In genomic region chr11:89058515-89059270, GRCm38 (mm10) we compare ENCODE assay signal across 8 mouse cellular contexts. TPM values are rescaled to one million over a fixed set of nuclear protein-coding genes. Genes with fewer than 3 reads are reported as not detected.
A peak's percentile ranks its signal among the peaks of the same experiment; 100 is the strongest.
DNase-seq lines count a peak whose midpoint lies in the region; ATAC-seq lines count a peak whose summit lies in the region.

No protein-coding gene starts in this region.

- peaks cover 14% of the 10 kb centered on the region for H3K36me3 ChIP-seq in heart, embryonic 14.5 days (ENCODE audit: control insufficient read depth, insufficient read depth, low read length)
- H3K36me3 ChIP-seq in limb, embryonic 15.5 days: peaks cover 7% of the 10 kb centered on the region; the same call in 1 of the 2 replicates
- H3K36me3 ChIP-seq in neural tube, embryonic 14.5 days (ENCODE audit: control insufficient read depth, insufficient read depth, low read length): no peaks in the 10 kb centered on the region; the same call in 1 of the 2 replicates

- no peak overlapping the region; a peak in 1 of 4 replicates for H3K27ac ChIP-seq in heart, embryonic 14.5 days (replicated peaks in 1 of 2; ENCODE audit: control insufficient read depth in 1 of 2, insufficient read depth in 1 of 2, low read depth in 2 of 2, low read length in 2 of 2)
- no peak overlapping the region for H3K27ac ChIP-seq in limb, embryonic 15.5 days
- no peak overlapping the region for H3K27ac ChIP-seq in neural tube, embryonic 14.5 days (ENCODE audit: low read depth, low read length)

- H3K4me3 ChIP-seq in heart, embryonic 14.5 days (ENCODE audit: control insufficient read depth in 1 of 2, insufficient read depth in 1 of 2, low read depth in 1 of 2, low read length in 2 of 2): peak overlapping the region; percentile 55 to 87
- peak overlapping the region; percentile 86 for H3K4me3 ChIP-seq in limb, embryonic 15.5 days
- H3K4me3 ChIP-seq in neural tube, embryonic 14.5 days (ENCODE audit: low read depth, low read length): peak overlapping the region; percentile 86

- no peaks in the 10 kb centered on the region for H3K9me3 ChIP-seq in heart, embryonic 14.5 days (ENCODE audit: control insufficient read depth, low read length)
- no peaks in the 10 kb centered on the region for H3K9me3 ChIP-seq in limb, embryonic 15.5 days
- no peaks in the 10 kb centered on the region for H3K9me3 ChIP-seq in neural tube, embryonic 14.5 days (ENCODE audit: control insufficient read depth, low read length)

- 66% methylated on average over 11 of the region's 11 CpGs for WGBS in heart, embryonic 14.5 days
- 73% methylated on average over 11 of the region's 11 CpGs for WGBS in limb, embryonic 15.5 days
- 66% methylated on average over 11 of the region's 11 CpGs for WGBS in neural tube, embryonic 14.5 days

- peak overlapping the region; percentile 88 for H3K4me2 ChIP-seq in heart, embryonic 14.5 days (ENCODE audit: low read length)
- peak overlapping the region; percentile 90 for H3K4me2 ChIP-seq in limb, embryonic 15.5 days
- H3K4me2 ChIP-seq in neural tube, embryonic 14.5 days (ENCODE audit: low read depth, low read length): peak overlapping the region; percentile 88

- H3K4me1 ChIP-seq in heart, embryonic 14.5 days (ENCODE audit: control insufficient read depth in 2 of 2, insufficient read depth in 2 of 2, low read length in 2 of 2): peaks cover 12 to 36% of the 10 kb centered on the region in 2 experiments
- H3K4me1 ChIP-seq in limb, embryonic 15.5 days: peaks cover 20% of the 10 kb centered on the region
- H3K4me1 ChIP-seq in neural tube, embryonic 14.5 days (ENCODE audit: control insufficient read depth, insufficient read depth, low read length): peaks cover 21% of the 10 kb centered on the region

- no peaks in the 10 kb centered on the region for H3K27me3 ChIP-seq in heart, embryonic 14.5 days (ENCODE audit: control insufficient read depth, insufficient read depth, low read length)
- no peaks in the 10 kb centered on the region for H3K27me3 ChIP-seq in limb, embryonic 15.5 days
- no peaks in the 10 kb centered on the region for H3K27me3 ChIP-seq in neural tube, embryonic 14.5 days (ENCODE audit: control insufficient read depth, insufficient read depth, low read length)

- no peak for ATAC-seq in heart, embryonic 14.5 days (ENCODE audit: insufficient number of reproducible peaks, insufficient read depth, low FRiP score, low read depth)
- ATAC-seq in limb, embryonic 15.5 days (ENCODE audit: insufficient number of reproducible peaks, low FRiP score, low TSS enrichment, low read depth): no peak
- no peak for ATAC-seq in neural tube, embryonic 14.5 days (ENCODE audit: low read depth)
- no peak for ATAC-seq in inflammation-experienced regulatory T-cells, adult 6 months

- H3K9ac ChIP-seq in heart, embryonic 14.5 days (ENCODE audit: low read length): peak overlapping the region; percentile 93
- no peak overlapping the region for H3K9ac ChIP-seq in limb, embryonic 15.5 days
- H3K9ac ChIP-seq in neural tube, embryonic 14.5 days (replicated peaks; ENCODE audit: low read depth, low read length): no peak overlapping the region; the same call in 1 of the 2 replicates

- peak; percentile 20 for DNase-seq in embryo, embryonic 10 days (ENCODE audit: low spot score)
- DNase-seq in embryo, embryonic 10.5 days (ENCODE audit: low spot score): no peak
- peak; percentile 3 for DNase-seq in Muller cell, postnatal 12 days (ENCODE audit: inconsistent ontology term)
- DNase-seq in cerebellum, adult 8-10 months: no peak

RNA-seq across cellular contexts. Expression of gene Dgke, which starts 8.0 kb away (rescaled TPM):
- 5.7 and 6.7 TPM in 2 replicates for polyA plus RNA-seq in heart, embryonic 14.5 days (2014; fragmentation: Nextera tagmentation; extraction: Ambion mirVana)
- 3.5 and 3.7 TPM in 2 replicates for polyA plus RNA-seq in limb, embryonic 15.5 days (2015; fragmentation: Nextera tagmentation; extraction: Ambion mirVana)
- polyA plus RNA-seq in neural tube, embryonic 14.5 days (2014; fragmentation: Nextera tagmentation; extraction: Ambion mirVana): 17.7 and 19.9 TPM in 2 replicates
- polyA plus RNA-seq in inflammation-experienced regulatory T-cells, adult 6 months (2017; shearing (Covaris generic)): 1 to 10 TPM; 3.8 to 7.0 (median 3.9) TPM

RNA-seq across cellular contexts. Expression of gene Gm525, which starts 14.9 kb away (rescaled TPM):
- not detected in 2 replicates for polyA plus RNA-seq in heart, embryonic 14.5 days (2014; fragmentation: Nextera tagmentation; extraction: Ambion mirVana)
- polyA plus RNA-seq in limb, embryonic 15.5 days (2015; fragmentation: Nextera tagmentation; extraction: Ambion mirVana): 1.6 and 1.7 TPM in 2 replicates
- not detected in 2 replicates for polyA plus RNA-seq in neural tube, embryonic 14.5 days (2014; fragmentation: Nextera tagmentation; extraction: Ambion mirVana)
- polyA plus RNA-seq in inflammation-experienced regulatory T-cells, adult 6 months (2017; shearing (Covaris generic)): not detected

RNA-seq across cellular contexts. Expression of gene Trim25, which starts 59.5 kb away (rescaled TPM):
- 15.9 and 16.7 TPM in 2 replicates for polyA plus RNA-seq in heart, embryonic 14.5 days (2014; fragmentation: Nextera tagmentation; extraction: Ambion mirVana)
- polyA plus RNA-seq in limb, embryonic 15.5 days (2015; fragmentation: Nextera tagmentation; extraction: Ambion mirVana): 12.0 and 12.6 TPM in 2 replicates
- 3.3 and 4.7 TPM in 2 replicates for polyA plus RNA-seq in neural tube, embryonic 14.5 days (2014; fragmentation: Nextera tagmentation; extraction: Ambion mirVana)
- polyA plus RNA-seq in inflammation-experienced regulatory T-cells, adult 6 months (2017; shearing (Covaris generic)): 10 to 100 TPM in 2 of 3 experiments, 1 to 10 TPM in 1; 9.6 to 11.3 (median 10.1) TPM

Comparison
In these comparisons a context has a peak if more than half of its experiments do, and no peak if none do; other contexts are left out.
1. DNase-seq: peak in embryo, embryonic 10 days (single experiment) and Muller cell, postnatal 12 days (single experiment); none in embryo, embryonic 10.5 days (single experiment) and cerebellum, adult 8-10 months (single experiment).
2. Peak in every context shown above with its lines, with median percentiles within 50 percentile points of each other: H3K4me2 ChIP-seq and H3K4me3 ChIP-seq.